Mouse (Mus musculus) liver, embryonic 11.5 days (tissue): Measurements from ENCODE around the gene Cysrt1. TPM values are rescaled to one million over a fixed set of nuclear protein-coding genes. Genes with fewer than 3 reads are reported as not detected.

ENCODE experiments used
- polyA plus RNA-seq: library from polyadenylated mRNA; unstranded; fragments of >200 nt; fragmentation: Nextera tagmentation; extraction: Ambion mirVana; gene quantifications from 2 replicates; pipeline ENCODE4 v1.2.1, GENCODE M21; 2014

Cysrt1 gene
- polyA plus RNA-seq, 1 experiment from 2014 or later, result not detected

Other genes with a start within 250 kb of the Cysrt1 start
- 29.0 and 32.6 TPM in 2 replicates for gene Nsmf, start 188.1 kb downstream of the Cysrt1 start, polyA plus RNA-seq
- gene Entpd8, start 162.1 kb downstream of the Cysrt1 start, polyA plus RNA-seq, result 0.90 and 1.7 TPM in 2 replicates
- 0.69 and 1.0 TPM in 2 replicates for gene Noxa1, start 147.3 kb downstream of the Cysrt1 start, polyA plus RNA-seq
- 6.5 and 7.6 TPM in 2 replicates for gene Nrarp, start 61.7 kb downstream of the Cysrt1 start, polyA plus RNA-seq
- gene Tor4a, start 45.6 kb downstream of the Cysrt1 start, polyA plus RNA-seq, result 12.1 and 13.1 TPM in 2 replicates
- gene Nelfb, start 31.0 kb downstream of the Cysrt1 start, polyA plus RNA-seq, result 85.3 and 86.3 TPM in 2 replicates
- 0.29 TPM in 1 of 2 replicates, not detected in the other for gene Stpg3, start 27.8 kb downstream of the Cysrt1 start, polyA plus RNA-seq
- gene Fam166a, start 23.7 kb downstream of the Cysrt1 start, polyA plus RNA-seq, result 0.45 TPM in 2 replicates
- 823 and 870 TPM in 2 replicates for gene Tubb4b, start 17.8 kb downstream of the Cysrt1 start, polyA plus RNA-seq
- gene Slc34a3, start 8.1 kb downstream of the Cysrt1 start, polyA plus RNA-seq, result 0.07 TPM in 1 of 2 replicates, not detected in the other
- gene Rnf224, start 5.7 kb downstream of the Cysrt1 start, polyA plus RNA-seq, result 0.10 and 0.21 TPM in 2 replicates
- gene Rnf208, start 197 bp downstream of the Cysrt1 start, polyA plus RNA-seq, result 7.7 and 8.1 TPM in 2 replicates
- 6.3 and 6.8 TPM in 2 replicates for gene AL732309.1, start 4.4 kb upstream of the Cysrt1 start, polyA plus RNA-seq
- 14.4 and 15.2 TPM in 2 replicates for gene Tmem203, start 13.0 kb upstream of the Cysrt1 start, polyA plus RNA-seq
- 9.6 and 10.3 TPM in 2 replicates for gene Tprn, start 20.2 kb upstream of the Cysrt1 start, polyA plus RNA-seq
- gene Ssna1, start 30.0 kb upstream of the Cysrt1 start, polyA plus RNA-seq, result 233 and 237 TPM in 2 replicates
- 74.7 and 77.6 TPM in 2 replicates for gene Anapc2, start 30.0 kb upstream of the Cysrt1 start, polyA plus RNA-seq
- not detected in 2 replicates for gene Tmem210, start 45.7 kb upstream of the Cysrt1 start, polyA plus RNA-seq
- not detected in 2 replicates for gene Lrrc26, start 47.5 kb upstream of the Cysrt1 start, polyA plus RNA-seq
- gene Grin1, start 76.7 kb upstream of the Cysrt1 start, polyA plus RNA-seq, result 1.0 and 1.6 TPM in 2 replicates
- 48.3 and 62.9 TPM in 2 replicates for gene Man1b1, start 89.9 kb upstream of the Cysrt1 start, polyA plus RNA-seq
- gene Dpp7, start 113.9 kb upstream of the Cysrt1 start, polyA plus RNA-seq, result 17.4 and 18.3 TPM in 2 replicates
- gene Uap1l1, start 123.2 kb upstream of the Cysrt1 start, polyA plus RNA-seq, result 15.6 and 17.8 TPM in 2 replicates
- 45.3 and 51.0 TPM in 2 replicates for gene Sapcd2, start 129.9 kb upstream of the Cysrt1 start, polyA plus RNA-seq
- gene Entpd2, start 153.4 kb upstream of the Cysrt1 start, polyA plus RNA-seq, result 0.25 and 0.45 TPM in 2 replicates
- gene Npdc1, start 156.9 kb upstream of the Cysrt1 start, polyA plus RNA-seq, result 7.0 and 8.1 TPM in 2 replicates
- 0.09 TPM in 1 of 2 replicates, not detected in the other for gene Fut7, start 180.8 kb upstream of the Cysrt1 start, polyA plus RNA-seq
- gene Abca2, start 186.3 kb upstream of the Cysrt1 start, polyA plus RNA-seq, result 3.9 and 4.5 TPM in 2 replicates
- gene Clic3, start 214.4 kb upstream of the Cysrt1 start, polyA plus RNA-seq, result 0.21 TPM in 1 of 2 replicates, not detected in the other
- 9.2 and 14.3 TPM in 2 replicates for gene Paxx, start 218.6 kb upstream of the Cysrt1 start, polyA plus RNA-seq
- gene Ptgds, start 227.6 kb upstream of the Cysrt1 start, polyA plus RNA-seq, result not detected in 2 replicates